Mouse (Mus musculus) layer of hippocampus, postnatal 10 days (tissue): ENCODE results near the gene Grin3a. TPM values are rescaled to one million over a fixed set of nuclear protein-coding genes. Genes with fewer than 3 reads are reported as not detected.

Source experiments
- DNase-seq, 2 experiments: peaks; one replicate each; pipeline ENCODE4 v3.0.0; 2021; ENCODE audit warnings: low spot score in 2 of 2
- long read RNA-seq: library from polyadenylated mRNA; stranded (forward); transcript quantifications from one replicate; pipeline ENCODE4 v2.0.0, GENCODE M21; 2023
- total RNA-seq, 2 experiments: library from RNA; stranded (reverse); gene quantifications; 2 replicates each; pipeline ENCODE4 v1.2.3; 2021

Gene Grin3a
- 10 to 100 TPM; 81.5 to 84.2 TPM for total RNA-seq
- long read RNA-seq, full-length matches to known transcripts = 14 of 26 reads
- long read RNA-seq, partial matches to known transcripts = 3 of 26 reads
- long read RNA-seq, other reads (novel, unspliced or antisense) = 9 of 26 reads

- DNase-seq = peak; percentile 77 to 86
Observed at GRCm38 (mm10) chr4:49845612-49845985, at the start of gene Grin3a. Grin3a (minus strand) TSS chr4:49845744.

GRCm38 (mm10) chr4:49891835-49892301, 46.3 kb upstream of the Grin3a start:
- DNase-seq = no peak

GRCm38 (mm10) chr4:49877084-49877483, 31.5 kb upstream of the Grin3a start:
- DNase-seq = no peak

GRCm38 (mm10) chr4:49860611-49861010, 15.1 kb upstream of the Grin3a start:
- DNase-seq = no peak

DNA sequence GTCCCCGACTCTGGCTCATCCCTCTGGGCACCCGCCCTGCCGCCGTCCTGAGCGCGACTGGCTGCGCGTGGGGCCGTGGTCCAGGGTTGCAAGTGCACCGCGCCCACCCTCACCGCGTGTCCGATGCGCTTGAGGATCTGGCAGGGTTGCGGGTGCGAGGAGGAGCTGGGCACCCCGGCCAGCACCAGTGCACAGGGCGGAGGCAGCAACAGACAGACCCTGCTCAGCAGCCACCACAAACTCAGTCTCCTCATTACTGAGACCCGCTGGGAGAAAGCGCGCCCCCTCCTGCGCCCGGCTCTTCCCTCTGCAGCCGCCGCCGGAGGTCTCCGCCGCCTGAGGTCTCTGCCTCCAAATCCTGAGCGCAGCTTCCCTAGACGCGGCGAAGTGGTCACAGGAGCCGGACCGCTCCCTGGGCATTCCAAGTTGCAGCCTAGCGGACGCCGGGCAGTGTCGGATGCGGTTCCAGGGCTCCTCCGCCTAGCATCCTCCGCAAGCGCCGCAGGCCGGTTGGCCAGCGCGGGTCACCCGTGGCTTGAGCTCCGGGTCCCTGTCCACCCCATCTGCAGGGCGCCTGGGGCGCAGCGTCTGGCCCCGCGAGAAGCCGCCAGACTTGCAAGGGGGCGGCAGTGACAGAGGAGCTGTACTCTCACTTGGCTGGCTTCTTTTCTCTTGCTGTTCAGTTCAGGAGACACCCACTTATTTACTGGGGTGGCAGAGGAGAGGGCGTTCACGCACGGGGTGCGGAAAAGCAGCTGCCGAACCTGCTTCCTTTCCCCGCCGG, 524 bp downstream of the Grin3a start:
- peak in 1 of 2 experiments; percentile 59 for DNase-seq

GRCm38 (mm10) chr4:49844274-49844827, 1.2 kb downstream of the Grin3a start:
- peak; percentile 34 to 39 for DNase-seq

DNA sequence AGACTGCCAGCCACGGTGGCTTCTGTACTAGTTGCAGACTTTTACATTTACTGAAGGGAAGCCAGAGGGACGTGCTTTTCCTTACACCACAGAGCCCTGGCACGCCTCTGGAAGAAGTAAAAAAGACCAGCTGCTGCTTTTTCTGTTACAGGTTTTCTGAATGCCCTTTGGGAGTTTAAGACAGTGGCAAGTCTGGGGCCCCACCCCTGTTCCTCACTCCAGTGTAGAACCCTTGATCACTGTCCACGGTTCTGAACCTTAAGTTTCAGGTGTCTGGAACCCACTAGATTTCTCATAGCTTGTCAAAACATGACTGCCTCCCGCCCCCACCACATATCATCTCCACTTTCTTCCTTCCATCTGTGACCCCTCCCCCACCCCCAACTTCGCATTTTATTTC, 1.8 kb downstream of the Grin3a start:
- peak in 1 of 2 experiments; percentile 12 for DNase-seq

- no peak for DNase-seq
Observed at GRCm38 (mm10) chr4:49832035-49832434, 13.5 kb downstream of the Grin3a start.

DNA sequence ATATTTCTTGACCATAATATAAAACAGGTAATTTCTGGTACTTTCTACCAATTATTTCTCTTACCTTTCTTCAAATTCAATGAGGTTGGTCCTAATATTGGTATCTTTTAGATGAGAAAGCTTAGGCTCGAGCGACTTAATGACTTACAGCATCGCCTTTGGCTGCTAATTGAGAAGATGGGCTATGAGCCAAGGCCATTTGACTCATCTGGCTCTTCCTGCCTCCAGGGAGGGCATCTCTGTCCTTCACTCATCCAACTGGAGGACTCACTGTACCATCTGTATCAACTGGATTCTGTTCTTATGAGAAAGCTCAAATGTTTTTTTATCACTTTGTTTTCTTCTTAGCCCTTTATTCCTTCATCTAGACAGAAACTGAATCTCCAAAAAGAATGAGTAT, 31.7 kb downstream of the Grin3a start:
- no peak for DNase-seq

- no peak for DNase-seq
Observed at GRCm38 (mm10) chr4:49806791-49807190, 38.8 kb downstream of the Grin3a start.

GRCm38 (mm10) chr4:49799338-49799737, 46.2 kb downstream of the Grin3a start:
- no peak for DNase-seq

DNA sequence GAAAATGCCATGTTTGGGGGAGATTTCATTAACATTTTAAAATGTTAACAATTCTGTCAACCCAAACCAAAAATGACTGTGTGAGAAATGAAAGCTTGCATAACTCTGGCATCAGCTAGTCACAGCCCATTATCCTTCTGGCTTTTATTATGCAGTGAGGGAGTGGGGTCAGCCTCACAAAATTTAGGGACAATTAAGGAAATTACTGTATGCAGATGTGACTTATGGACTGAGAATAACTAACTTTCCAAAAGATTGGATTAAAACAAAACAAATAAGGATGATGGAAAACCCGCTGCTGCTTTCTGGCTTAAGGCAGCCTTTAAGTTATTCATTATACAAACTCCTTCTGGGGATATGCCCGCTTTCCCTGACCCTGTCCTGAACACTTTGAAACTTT, 56.6 kb downstream of the Grin3a start:
- no peak for DNase-seq

DNA sequence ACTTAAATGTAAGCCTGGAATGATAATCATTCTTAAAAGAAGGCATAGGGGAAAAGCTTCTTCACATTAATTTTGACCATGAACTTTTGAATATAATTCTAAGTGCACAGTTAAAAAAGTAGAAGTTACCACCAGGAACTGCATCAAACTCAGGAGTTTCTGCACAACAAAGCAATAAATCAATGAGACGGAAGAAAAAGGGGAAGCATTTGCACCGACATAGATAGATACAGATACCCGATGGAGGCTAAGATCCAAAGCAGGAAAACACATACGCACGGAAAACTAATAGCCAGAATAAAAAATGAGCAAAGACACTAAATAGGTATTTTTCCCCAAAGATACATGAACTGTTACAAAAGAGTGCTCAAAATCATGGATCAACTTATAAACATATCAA, 102.7 kb downstream of the Grin3a start:
- DNase-seq = no peak

GRCm38 (mm10) chr4:49741942-49742341, 103.6 kb downstream of the Grin3a start:
- DNase-seq = no peak

DNA sequence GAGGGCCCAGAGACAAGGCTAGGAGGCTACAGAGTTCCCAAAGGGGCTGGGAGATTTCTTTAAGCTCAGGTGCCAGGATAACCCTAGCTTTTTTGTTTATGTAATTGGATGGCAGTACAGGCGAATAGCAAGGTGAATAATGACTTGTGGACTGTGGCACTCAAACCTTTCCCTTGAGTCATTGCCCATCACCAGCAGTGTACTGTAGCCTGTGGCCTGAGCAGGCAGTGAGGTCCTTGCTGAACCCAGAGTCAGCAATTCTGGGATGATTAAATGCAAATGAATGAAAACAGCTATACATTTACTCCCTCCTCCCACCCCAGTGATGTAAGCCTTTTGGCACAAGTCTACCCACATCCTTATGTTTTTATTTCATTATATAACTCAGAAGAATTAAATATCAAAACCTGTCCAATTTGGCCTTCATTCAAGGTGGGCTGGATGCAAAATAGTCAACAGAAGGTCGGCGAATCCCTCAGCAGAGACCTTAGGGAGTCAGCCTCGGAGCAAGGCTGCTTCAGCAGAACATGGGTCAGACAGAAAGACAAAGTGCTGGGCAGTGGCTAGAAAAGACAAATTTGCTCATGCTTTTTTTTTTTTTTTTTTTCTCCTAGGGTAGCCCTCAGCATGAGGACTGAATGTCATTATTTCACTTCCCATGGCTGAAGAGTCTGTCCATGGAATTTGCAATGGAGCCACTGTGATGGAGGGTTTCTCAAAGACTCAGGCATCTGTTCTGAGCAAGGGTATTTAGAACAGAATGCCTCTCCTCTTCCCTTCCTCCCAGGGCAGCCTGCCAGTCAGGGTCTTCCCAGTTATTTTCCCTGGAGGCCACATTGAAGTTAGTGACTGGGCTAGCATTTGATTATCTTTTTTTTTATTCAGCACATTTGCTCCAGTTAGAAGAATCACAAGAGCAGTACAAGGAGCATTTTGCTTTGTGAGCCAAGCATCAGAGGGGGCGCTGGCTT, 104.5 kb downstream of the Grin3a start:
- DNase-seq = peak; percentile 14 to 27

GRCm38 (mm10) chr4:49739561-49739960, 106.0 kb downstream of the Grin3a start:
- DNase-seq = no peak

GRCm38 (mm10) chr4:49729326-49729725, 116.2 kb downstream of the Grin3a start:
- no peak for DNase-seq

- DNase-seq = no peak
Observed at GRCm38 (mm10) chr4:49723908-49724307, 121.6 kb downstream of the Grin3a start.

- DNase-seq = no peak
Observed at GRCm38 (mm10) chr4:49691405-49692194, 153.9 kb downstream of the Grin3a start.

DNA sequence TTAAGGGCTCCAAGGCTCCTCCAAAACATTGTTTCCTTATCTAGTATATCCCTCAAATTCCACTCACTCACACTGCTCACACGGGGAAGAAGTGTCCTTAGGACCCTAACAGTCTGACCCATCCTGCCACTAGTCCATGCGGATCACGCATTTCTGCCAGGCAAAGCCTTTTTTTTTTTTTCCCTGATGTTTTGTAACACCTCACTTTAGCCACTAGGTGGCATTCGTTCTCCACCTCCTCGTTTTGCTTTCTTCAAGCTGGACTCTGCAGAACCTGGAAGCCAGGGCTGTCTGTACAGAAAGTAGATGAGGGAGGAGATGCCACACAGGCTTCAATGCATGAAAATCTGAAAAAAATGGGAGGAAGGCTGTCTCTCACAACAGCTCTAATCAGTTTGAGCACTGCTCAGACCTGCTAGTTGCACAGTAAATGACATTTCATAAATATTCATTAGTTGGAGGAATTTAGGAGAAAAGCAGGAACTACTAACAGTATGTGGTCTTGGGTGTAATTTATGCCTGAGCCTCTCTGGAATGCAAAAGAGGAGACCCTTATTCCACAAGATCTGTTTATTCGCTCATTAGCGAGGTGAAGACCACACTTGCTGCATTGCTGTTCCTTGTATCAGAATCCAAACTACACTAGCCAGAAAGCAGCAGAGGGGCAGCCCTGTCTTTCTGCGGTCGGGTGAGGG, 156.8 kb downstream of the Grin3a start:
- peak; percentile 55 to 73 for DNase-seq
